Mouse (Mus musculus): ENCODE measurements around the gene Islr2. TPM values are rescaled to one million over a fixed set of nuclear protein-coding genes. Genes with fewer than 3 reads are reported as not detected.

The Islr2 gene
- polyA plus RNA-seq, 1 experiment: 5.2 TPM

- Histone ChIP-seq H3K27ac (ENCODE audit: control insufficient read depth, insufficient read depth, low read depth, low read length) (peak overlapping the region; percentile 79; the same call in 1 of the 2 replicates), H3K4me1 (ENCODE audit: control insufficient read depth, insufficient read depth, low read length) (peaks cover 7% of the 10 kb centered on the region), H3K36me3 (ENCODE audit: control insufficient read depth, insufficient read depth, low read length) (no peaks in the 10 kb centered on the region), H3K4me3 (ENCODE audit: control insufficient read depth, low read depth, low read length) (no peak overlapping the region), H3K27me3 (ENCODE audit: control insufficient read depth, insufficient read depth, low read length) (no peaks in the 10 kb centered on the region; the same call in 1 of the 2 replicates)
- TF ChIP-seq CTCF (IDR thresholded peaks at IDR 0.05; ENCODE audit: control insufficient read depth, insufficient read depth, insufficient replicate concordance, low read depth, low read length) (no peak), POLR2A (IDR thresholded peaks at IDR 0.05; ENCODE audit: control insufficient read depth, low read depth, low read length) (no peak)
Measured at GRCm38 (mm10) chr9:58248746-58249413, 44.8 kb upstream of the Islr2 start.

- H3K27me3 ChIP-seq (ENCODE audit: control insufficient read depth, insufficient read depth, low read length): no peaks in the 10 kb centered on the region; the same call in 1 of the 2 replicates
- H3K4me3 ChIP-seq (ENCODE audit: control insufficient read depth, low read depth, low read length): no peak overlapping the region
- no peaks in the 10 kb centered on the region for H3K36me3 ChIP-seq (ENCODE audit: control insufficient read depth, insufficient read depth, low read length)
- H3K27ac ChIP-seq (ENCODE audit: control insufficient read depth, insufficient read depth, low read depth, low read length): 0 out of 2 replicates have a peak overlapping the region, but pooled peaks have one; percentile 3
- no peak for TF ChIP-seq POLR2A (IDR thresholded peaks at IDR 0.05; ENCODE audit: control insufficient read depth, low read depth, low read length)
- peak; percentile 55; the same call in 1 of the 2 replicates for TF ChIP-seq CTCF (IDR thresholded peaks at IDR 0.05; ENCODE audit: control insufficient read depth, insufficient read depth, insufficient replicate concordance, low read depth, low read length)
- peaks cover 2% of the 10 kb centered on the region; the same call in 1 of the 2 replicates for H3K4me1 ChIP-seq (ENCODE audit: control insufficient read depth, insufficient read depth, low read length)
Measured at GRCm38 (mm10) chr9:58247064-58247759, 43.1 kb upstream of the Islr2 start.

- Histone ChIP-seq H3K27ac (ENCODE audit: control insufficient read depth, insufficient read depth, low read depth, low read length) (no peak overlapping the region), H3K4me1 (ENCODE audit: control insufficient read depth, insufficient read depth, low read length) (peaks cover 2% of the 10 kb centered on the region; the same call in 1 of the 2 replicates), H3K4me3 (ENCODE audit: control insufficient read depth, low read depth, low read length) (no peak overlapping the region), H3K36me3 (ENCODE audit: control insufficient read depth, insufficient read depth, low read length) (no peaks in the 10 kb centered on the region), H3K27me3 (ENCODE audit: control insufficient read depth, insufficient read depth, low read length) (no peaks in the 10 kb centered on the region; the same call in 1 of the 2 replicates)
- TF ChIP-seq CTCF (IDR thresholded peaks at IDR 0.05; ENCODE audit: control insufficient read depth, insufficient read depth, insufficient replicate concordance, low read depth, low read length) (no peak), POLR2A (IDR thresholded peaks at IDR 0.05; ENCODE audit: control insufficient read depth, low read depth, low read length) (no peak)
Measured at GRCm38 (mm10) chr9:58246083-58246591, 42.0 kb upstream of the Islr2 start.

GRCm38 (mm10) chr9:58243696-58244095 lies 39.6 kb upstream of the Islr2 start:
- TF ChIP-seq CTCF (IDR thresholded peaks at IDR 0.05; ENCODE audit: control insufficient read depth, insufficient read depth, insufficient replicate concordance, low read depth, low read length): no peak
- TF ChIP-seq POLR2A (IDR thresholded peaks at IDR 0.05; ENCODE audit: control insufficient read depth, low read depth, low read length): no peak
- Histone ChIP-seq H3K27ac (ENCODE audit: control insufficient read depth, insufficient read depth, low read depth, low read length) (no peak overlapping the region), H3K36me3 (ENCODE audit: control insufficient read depth, insufficient read depth, low read length) (no peaks in the 10 kb centered on the region), H3K4me3 (ENCODE audit: control insufficient read depth, low read depth, low read length) (no peak overlapping the region), H3K4me1 (ENCODE audit: control insufficient read depth, insufficient read depth, low read length) (peaks cover 2% of the 10 kb centered on the region; the same call in 1 of the 2 replicates), H3K27me3 (ENCODE audit: control insufficient read depth, insufficient read depth, low read length) (no peaks in the 10 kb centered on the region)

GRCm38 (mm10) chr9:58242696-58243095 lies 38.6 kb upstream of the Islr2 start:
- H3K36me3 ChIP-seq (ENCODE audit: control insufficient read depth, insufficient read depth, low read length): no peaks in the 10 kb centered on the region
- TF ChIP-seq POLR2A (IDR thresholded peaks at IDR 0.05; ENCODE audit: control insufficient read depth, low read depth, low read length): no peak
- no peak for TF ChIP-seq CTCF (IDR thresholded peaks at IDR 0.05; ENCODE audit: control insufficient read depth, insufficient read depth, insufficient replicate concordance, low read depth, low read length)
- H3K27me3 ChIP-seq (ENCODE audit: control insufficient read depth, insufficient read depth, low read length): no peaks in the 10 kb centered on the region
- no peak overlapping the region for H3K27ac ChIP-seq (ENCODE audit: control insufficient read depth, insufficient read depth, low read depth, low read length)
- no peak overlapping the region for H3K4me3 ChIP-seq (ENCODE audit: control insufficient read depth, low read depth, low read length)
- H3K4me1 ChIP-seq (ENCODE audit: control insufficient read depth, insufficient read depth, low read length): peaks cover 2% of the 10 kb centered on the region; the same call in 1 of the 2 replicates

- Histone ChIP-seq H3K27me3 (ENCODE audit: control insufficient read depth, insufficient read depth, low read length) (no peaks in the 10 kb centered on the region), H3K36me3 (ENCODE audit: control insufficient read depth, insufficient read depth, low read length) (no peaks in the 10 kb centered on the region), H3K4me1 (ENCODE audit: control insufficient read depth, insufficient read depth, low read length) (no peaks in the 10 kb centered on the region), H3K4me3 (ENCODE audit: control insufficient read depth, low read depth, low read length) (no peak overlapping the region), H3K27ac (ENCODE audit: control insufficient read depth, insufficient read depth, low read depth, low read length) (no peak overlapping the region)
- TF ChIP-seq POLR2A (IDR thresholded peaks at IDR 0.05; ENCODE audit: control insufficient read depth, low read depth, low read length) (no peak), CTCF (IDR thresholded peaks at IDR 0.05; ENCODE audit: control insufficient read depth, insufficient read depth, insufficient replicate concordance, low read depth, low read length) (no peak)
Measured at GRCm38 (mm10) chr9:58241780-58242485, 37.8 kb upstream of the Islr2 start.

All from testis, adult 2 months (tissue).